Comparison of ENCODE assay signal across 10 mouse cellular contexts in genomic region chr19:53821241-53822120, GRCm38 (mm10).
DNase-seq lines count a peak whose midpoint lies in the region; ATAC-seq and TF ChIP-seq lines count a peak whose summit lies in the region.
"Had no signal": no experiment of that assay in that cellular context is flagged by ENCODE, and none has a peak within 500 bp of the region (broad histone marks: within the 10 kb centered on the region; RNA-seq: fewer than 3 reads in every experiment).

No protein-coding gene starts in this region.

- no peak overlapping the region for H3K4me3 ChIP-seq in kidney, postnatal 0 days (replicated peaks; ENCODE audit: low read depth, low read length)
- 0 out of 4 replicates have a peak overlapping the region, but pooled peaks of 1 of the 2 experiments have one; percentile 5 for H3K4me3 ChIP-seq in ES-E14 (ENCODE audit: insufficient read depth in 1 of 2, low read depth in 1 of 2, low read length in 2 of 2, poor library complexity in 1 of 2, severe bottlenecking in 1 of 2)
- no peak overlapping the region for H3K4me3 ChIP-seq in embryonic facial prominence, embryonic 10.5 days
- H3K4me3 ChIP-seq in liver, embryonic 13.5 days (replicated peaks) = no peak overlapping the region

- peaks cover 14% of the 10 kb centered on the region for H3K4me1 ChIP-seq in kidney, postnatal 0 days (replicated peaks; ENCODE audit: insufficient read depth, low read length)
- peaks cover 1 to 6% of the 10 kb centered on the region in 2 experiments; a peak in 1 of 4 replicates for H3K4me1 ChIP-seq in ES-E14 (ENCODE audit: control insufficient read depth in 2 of 2, insufficient read depth in 2 of 2, low read length in 2 of 2, poor library complexity in 1 of 2)
- H3K4me1 ChIP-seq in embryonic facial prominence, embryonic 10.5 days = peaks cover 33% of the 10 kb centered on the region
- peaks cover 66% of the 10 kb centered on the region for H3K4me1 ChIP-seq in liver, embryonic 13.5 days (replicated peaks)

- H3K36me3 ChIP-seq in kidney, postnatal 0 days (ENCODE audit: insufficient read depth, low read length) = no peaks in the 10 kb centered on the region
- H3K36me3 ChIP-seq in ES-E14 (ENCODE audit: control insufficient read depth, insufficient read depth, low read length, poor library complexity, severe bottlenecking) = no peaks in the 10 kb centered on the region
- no peaks in the 10 kb centered on the region for H3K36me3 ChIP-seq in embryonic facial prominence, embryonic 10.5 days (replicated peaks)
- no peaks in the 10 kb centered on the region for H3K36me3 ChIP-seq in liver, embryonic 13.5 days

- DNase-seq in kidney, postnatal 0 days (ENCODE audit: low spot score) = peak; percentile 89
- DNase-seq in kidney, adult 9 months = no peak
- peak; percentile 41 for DNase-seq in ES-E14 (ENCODE audit: low read depth, low spot score)
- DNase-seq in embryonic facial prominence, embryonic 10.5 days (ENCODE audit: low spot score) = no peak
- no peak for DNase-seq in liver, embryonic 13.5 days
- DNase-seq in cerebellum, adult 11 months = no peak
- DNase-seq in cerebellum, postnatal 14 days = no peak
- DNase-seq in layer of hippocampus, postnatal 36 days = no peak
- DNase-seq: adrenal gland, adult 8-10 months; right cerebral cortex, postnatal 25 days had no signal

- peak; percentile 66; the same call in 1 of the 2 replicates for ATAC-seq in kidney, postnatal 0 days (replicated peaks; ENCODE audit: low FRiP score, low read depth)
- ATAC-seq in liver, embryonic 13.5 days (ENCODE audit: low read depth) = no peak

- in situ Hi-C loops in ES-E14 (cut with MboI; ENCODE audit: low sequenced_read_pairs in 2 of 2, unreplicated experiment in 2 of 2) = no loop called here

- peak; percentile 49 for TF ChIP-seq CTCF in kidney, postnatal 0 days (IDR thresholded peaks at IDR 0.05; ENCODE audit: low read depth)

- H3K9ac ChIP-seq in kidney, postnatal 0 days (ENCODE audit: low read depth, low read length) = 0 out of 2 replicates have a peak overlapping the region, but pooled peaks have one; percentile 9
- no peak overlapping the region for H3K9ac ChIP-seq in ES-E14 (ENCODE audit: insufficient read depth, low read depth, low read length, poor library complexity, severe bottlenecking)
- H3K9ac ChIP-seq in liver, embryonic 13.5 days = peak overlapping the region; percentile 4; the same call in 1 of the 2 replicates

- 38% methylated on average over 13 of the region's 13 CpGs for WGBS in kidney, postnatal 0 days
- 57% methylated on average over 13 of the region's 13 CpGs for WGBS in embryonic facial prominence, embryonic 10.5 days
- WGBS in liver, embryonic 13.5 days (ENCODE audit: insufficient replicate concordance) = 49% methylated on average over 13 of the region's 13 CpGs

- no peaks in the 10 kb centered on the region for H3K9me3 ChIP-seq in kidney, postnatal 0 days (replicated peaks; ENCODE audit: low read length)
- H3K9me3 ChIP-seq in ES-E14 (ENCODE audit: control insufficient read depth, insufficient read depth, low read depth, low read length) = no peaks in the 10 kb centered on the region
- H3K9me3 ChIP-seq in embryonic facial prominence, embryonic 10.5 days = no peaks in the 10 kb centered on the region
- no peaks in the 10 kb centered on the region for H3K9me3 ChIP-seq in liver, embryonic 13.5 days (replicated peaks)

- no peak overlapping the region for H3K4me2 ChIP-seq in kidney, postnatal 0 days (ENCODE audit: low read length)
- peak overlapping the region; percentile 10; the same call in 1 of the 2 replicates for H3K4me2 ChIP-seq in liver, embryonic 13.5 days

- no peaks in the 10 kb centered on the region for H3K27me3 ChIP-seq in kidney, postnatal 0 days (ENCODE audit: insufficient read depth, low read length)
- no peaks in the 10 kb centered on the region for H3K27me3 ChIP-seq in embryonic facial prominence, embryonic 10.5 days (replicated peaks; ENCODE audit: low read depth, poor library complexity, severe bottlenecking)
- H3K27me3 ChIP-seq in liver, embryonic 13.5 days = no peaks in the 10 kb centered on the region

- peak overlapping the region; percentile 63 for H3K27ac ChIP-seq in kidney, postnatal 0 days
- peak overlapping the region; percentile 37; the same call in 1 of the 2 replicates for H3K27ac ChIP-seq in ES-E14 (ENCODE audit: insufficient read depth, low read depth, low read length, poor library complexity, severe bottlenecking)
- H3K27ac ChIP-seq in embryonic facial prominence, embryonic 10.5 days (replicated peaks) = 0 out of 2 replicates have a peak overlapping the region, but pooled peaks have one; percentile 41
- H3K27ac ChIP-seq in liver, embryonic 13.5 days = peak overlapping the region; percentile 72

TF ChIP-seq in ES-E14, 5 proteins besides CTCF, POLR2A, EP300 and RAD21:
- TF ChIP-seq HCFC1 (IDR thresholded peaks at IDR 0.05; ENCODE audit: borderline replicate concordance, insufficient read depth, low read length) (no peak), ZC3H11A (IDR thresholded peaks at IDR 0.05; ENCODE audit: borderline replicate concordance, low read depth, low read length) (no peak), MAFK (IDR thresholded peaks at IDR 0.05; ENCODE audit: insufficient read depth, low read depth, low read length) (no peak), CHD2 (IDR thresholded peaks at IDR 0.05; ENCODE audit: low read depth, low read length) (no peak), ZNF384 (IDR thresholded peaks at IDR 0.05; ENCODE audit: low read depth, low read length) (no peak)

Comparison
In these comparisons a context has a peak if more than half of its experiments do, and no peak if none do; other contexts are left out.
1. DNase-seq: peak in kidney, postnatal 0 days (single experiment) and ES-E14 (single experiment); none in kidney, adult 9 months (single experiment), embryonic facial prominence, embryonic 10.5 days (single experiment), liver, embryonic 13.5 days (single experiment), cerebellum, adult 11 months (single experiment), cerebellum, postnatal 14 days (0 of 2) and layer of hippocampus, postnatal 36 days (0 of 2).
2. Peak in every context shown above with its lines, with median percentiles within 50 percentile points of each other: H3K27ac ChIP-seq.